Mouse (Mus musculus) limb, embryonic 11.5 days (tissue): ENCODE measurements around the gene Slc25a33. TPM values are rescaled to one million over a fixed set of nuclear protein-coding genes. Genes with fewer than 3 reads are reported as not detected.

Experiments used
- ATAC-seq: fragments of 200-750 bp; cut with Nextera tagmentation; 2 replicates; pipeline ENCODE4 v1.8.0; 2017; ENCODE audit warnings: low read depth; ENCODE audit not compliant: insufficient number of reproducible peaks, low FRiP score, low TSS enrichment
- DNase-seq: peaks from one replicate; pipeline ENCODE4 v3.0.0-alpha.2; 2015; ENCODE audit warnings: low spot score
- H3K27ac ChIP-seq: fragments of 300-500 bp; sonication (generic); replicated peaks from 2 replicates; pipeline ENCODE4 v1.5.1; 2014; ENCODE audit warnings: low read depth, mild to moderate bottlenecking, low read length
- H3K27me3 ChIP-seq: fragments of 300-500 bp; sonication (generic); 2 replicates; pipeline ENCODE4 v1.6.1; 2014; ENCODE audit warnings: mild to moderate bottlenecking, low read length, mixed read lengths; ENCODE audit not compliant: control insufficient read depth, insufficient read depth
- H3K36me3 ChIP-seq: fragments of 300-500 bp; sonication (generic); 2 replicates; pipeline ENCODE4 v1.6.1; 2014; ENCODE audit warnings: mild to moderate bottlenecking, low read length, moderate library complexity, mixed read lengths; ENCODE audit not compliant: control insufficient read depth, insufficient read depth
- H3K4me1 ChIP-seq: fragments of 300-500 bp; sonication (generic); 2 replicates; pipeline ENCODE4 v1.6.1; 2014; ENCODE audit warnings: low read length, mixed read lengths; ENCODE audit not compliant: control insufficient read depth, insufficient read depth
- H3K4me2 ChIP-seq: fragments of 300-500 bp; sonication (generic); 2 replicates; pipeline ENCODE4 v1.6.1; 2014; ENCODE audit warnings: low read depth, mild to moderate bottlenecking, moderate library complexity; ENCODE audit not compliant: severe bottlenecking
- H3K4me3 ChIP-seq: fragments of 300-500 bp; sonication (generic); 2 replicates; pipeline ENCODE4 v1.5.1; 2014; ENCODE audit warnings: low read depth, low read length
- H3K9ac ChIP-seq: fragments of 300-500 bp; sonication (generic); 2 replicates; pipeline ENCODE4 v1.6.1; 2014; ENCODE audit warnings: mild to moderate bottlenecking, low read length
- H3K9me3 ChIP-seq: fragments of 300-500 bp; sonication (generic); 2 replicates; pipeline ENCODE4 v1.6.1; 2016; ENCODE audit warnings: low read length; ENCODE audit not compliant: control insufficient read depth
- WGBS: fragments of 180-500 bp; shearing (Covaris S2); extraction: QIAGEN DNeasy Blood & Tissue Kit; methylation state at CpG from one replicate; pipeline ENCODE4 v1.1.7; 2014; 5-methylcytosine and 5-hydroxymethylcytosine counted together
- polyA plus RNA-seq: library from polyadenylated mRNA; unstranded; fragments of >200 nt; fragmentation: Nextera tagmentation; extraction: Ambion mirVana; gene quantifications from 2 replicates; pipeline ENCODE4 v1.2.1, GENCODE M21; 2014

The Slc25a33 gene
- 28.9 and 29.7 TPM in 2 replicates for polyA plus RNA-seq

GRCm38 (mm10) chr4:149774094-149774470 lies at the start of gene Slc25a33:
Slc25a33 (minus strand) TSS chr4:149774277.
- WGBS = 0% methylated on average over 51 of the region's 51 CpGs
- no peaks in the 10 kb centered on the region for H3K36me3 ChIP-seq
- H3K4me1 ChIP-seq = 0 out of 2 replicates have a peak, but pooled peaks cover 7% of the 10 kb centered on the region
- H3K9me3 ChIP-seq = no peaks in the 10 kb centered on the region
- H3K27ac ChIP-seq = no peak within 1 kb of the TSS; the same call in 1 of the 2 replicates
- ATAC-seq = peak; percentile 96
- peak; percentile 95 for DNase-seq
- H3K9ac ChIP-seq = peak within 1 kb of the TSS; percentile 83
- no peaks in the 10 kb centered on the region for H3K27me3 ChIP-seq
- peak within 1 kb of the TSS; percentile 98 for H3K4me2 ChIP-seq
- peak within 1 kb of the TSS; percentile 50 for H3K4me3 ChIP-seq

GRCm38 (mm10) chr4:149822586-149823196 lies 48.6 kb upstream of the Slc25a33 start:
- no peak overlapping the region for H3K4me3 ChIP-seq
- 77% methylated on average over 7 of the region's 7 CpGs for WGBS
- DNase-seq (no peak), ATAC-seq (no peak)
- no peak overlapping the region for H3K9ac ChIP-seq
- H3K27ac ChIP-seq = no peak overlapping the region
- no peaks in the 10 kb centered on the region for H3K36me3 ChIP-seq
- H3K4me2 ChIP-seq = no peak overlapping the region
- peaks cover 7% of the 10 kb centered on the region; the same call in 1 of the 2 replicates for H3K4me1 ChIP-seq
- H3K27me3 ChIP-seq = no peaks in the 10 kb centered on the region
- no peaks in the 10 kb centered on the region for H3K9me3 ChIP-seq

DNA sequence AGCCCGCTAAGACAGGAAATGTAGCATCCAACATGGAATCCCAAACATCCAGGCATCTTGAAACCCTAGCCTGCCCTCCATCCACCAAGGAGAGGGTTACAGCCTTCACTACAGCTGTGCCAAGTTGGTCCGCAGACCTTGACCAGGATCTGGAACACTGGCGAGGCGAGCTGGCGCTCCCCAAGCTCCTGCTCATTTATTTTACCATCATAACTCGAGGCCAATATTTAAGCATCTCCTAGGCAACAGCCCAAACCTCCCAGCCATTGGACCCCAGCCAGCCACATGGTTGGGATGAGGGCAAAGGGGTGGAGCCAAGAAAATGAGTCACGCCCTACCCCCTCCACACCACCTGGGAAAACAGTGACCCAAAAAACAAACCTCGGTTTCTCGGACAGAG lies 48.0 kb upstream of the Slc25a33 start:
- Histone ChIP-seq H3K9ac (no peak overlapping the region), H3K4me2 (no peak overlapping the region), H3K9me3 (no peaks in the 10 kb centered on the region), H3K27ac (no peak overlapping the region), H3K27me3 (no peaks in the 10 kb centered on the region), H3K36me3 (no peaks in the 10 kb centered on the region), H3K4me1 (peaks cover 7% of the 10 kb centered on the region; the same call in 1 of the 2 replicates), H3K4me3 (no peak overlapping the region)
- WGBS = 69% methylated on average over 9 of the region's 9 CpGs
- ATAC-seq (peak; percentile 44), DNase-seq (no peak)

- WGBS = 30% methylated on average over 6 of the region's 6 CpGs
- no peak for ATAC-seq
- H3K27ac ChIP-seq = no peak overlapping the region
- no peaks in the 10 kb centered on the region for H3K9me3 ChIP-seq
- H3K36me3 ChIP-seq = no peaks in the 10 kb centered on the region
- no peaks in the 10 kb centered on the region for H3K27me3 ChIP-seq
- H3K4me2 ChIP-seq = no peak overlapping the region
- H3K9ac ChIP-seq = no peak overlapping the region
- DNase-seq = no peak
- no peak overlapping the region for H3K4me3 ChIP-seq
- H3K4me1 ChIP-seq = peaks cover 7% of the 10 kb centered on the region; the same call in 1 of the 2 replicates
These were observed 46.5 kb upstream of the Slc25a33 start for GRCm38 (mm10) chr4:149820569-149820968.

DNA sequence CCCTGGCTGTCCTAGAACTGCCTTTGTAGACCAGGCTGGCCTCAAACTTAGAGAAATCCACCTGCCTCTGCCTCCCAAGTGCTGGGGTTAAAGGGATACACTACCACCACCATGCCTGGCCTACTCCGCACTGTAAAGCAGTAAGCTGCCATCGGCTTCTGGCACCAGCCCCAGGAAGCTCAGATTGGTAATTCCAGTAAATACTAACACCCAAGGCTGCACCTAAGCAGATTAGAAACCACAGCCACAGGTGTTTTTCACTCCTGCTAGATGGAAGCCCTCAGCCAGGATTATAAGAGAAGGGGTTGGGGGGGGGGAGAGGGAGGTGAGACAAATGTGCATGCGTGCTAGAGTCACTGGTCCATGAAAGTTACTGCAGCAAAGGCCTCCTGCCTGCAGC lies 45.1 kb upstream of the Slc25a33 start:
- 72% methylated on average over 3 of the region's 3 CpGs for WGBS
- Histone ChIP-seq H3K36me3 (no peaks in the 10 kb centered on the region), H3K9me3 (no peaks in the 10 kb centered on the region), H3K4me3 (no peak overlapping the region), H3K9ac (no peak overlapping the region), H3K4me2 (no peak overlapping the region), H3K27ac (no peak overlapping the region), H3K27me3 (no peaks in the 10 kb centered on the region), H3K4me1 (peaks cover 7% of the 10 kb centered on the region; the same call in 1 of the 2 replicates)
- no peak for ATAC-seq
- no peak for DNase-seq

GRCm38 (mm10) chr4:149816598-149816997 lies 42.5 kb upstream of the Slc25a33 start:
- no peak overlapping the region for H3K27ac ChIP-seq
- WGBS = 89% methylated on average over 9 of the region's 9 CpGs
- H3K4me2 ChIP-seq = no peak overlapping the region
- DNase-seq = no peak
- no peak for ATAC-seq
- no peaks in the 10 kb centered on the region for H3K36me3 ChIP-seq
- H3K9ac ChIP-seq = no peak overlapping the region
- no peak overlapping the region for H3K4me3 ChIP-seq
- H3K27me3 ChIP-seq = no peaks in the 10 kb centered on the region
- H3K9me3 ChIP-seq = no peaks in the 10 kb centered on the region
- peaks cover 13% of the 10 kb centered on the region for H3K4me1 ChIP-seq

DNA sequence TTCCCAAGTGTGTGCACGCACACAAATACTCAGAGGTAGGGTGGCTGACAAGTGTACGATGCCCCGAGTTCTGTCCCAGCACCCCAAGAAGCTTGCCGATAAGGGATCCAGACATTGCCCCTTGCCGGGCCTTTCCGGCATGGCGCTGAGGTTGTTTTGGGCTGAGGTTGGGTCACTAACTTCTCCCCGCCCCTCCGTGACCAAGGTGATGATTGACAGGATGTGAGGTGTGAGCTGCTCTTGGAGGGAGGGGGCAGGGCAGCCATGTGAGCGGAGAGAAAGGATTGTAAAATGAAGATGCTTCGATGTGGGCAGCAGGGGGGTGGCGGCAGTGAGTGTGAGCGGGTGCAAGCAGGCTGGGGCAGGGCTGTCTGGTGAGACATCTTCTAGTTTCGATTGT lies 41.5 kb upstream of the Slc25a33 start:
- ATAC-seq (no peak), DNase-seq (no peak)
- no peaks in the 10 kb centered on the region for H3K9me3 ChIP-seq
- no peaks in the 10 kb centered on the region for H3K27me3 ChIP-seq
- no peaks in the 10 kb centered on the region for H3K36me3 ChIP-seq
- no peak overlapping the region for H3K27ac ChIP-seq
- no peak overlapping the region for H3K9ac ChIP-seq
- peaks cover 7% of the 10 kb centered on the region for H3K4me1 ChIP-seq
- WGBS = 87% methylated on average over 14 of the region's 14 CpGs
- H3K4me2 ChIP-seq = no peak overlapping the region
- no peak overlapping the region for H3K4me3 ChIP-seq

DNA sequence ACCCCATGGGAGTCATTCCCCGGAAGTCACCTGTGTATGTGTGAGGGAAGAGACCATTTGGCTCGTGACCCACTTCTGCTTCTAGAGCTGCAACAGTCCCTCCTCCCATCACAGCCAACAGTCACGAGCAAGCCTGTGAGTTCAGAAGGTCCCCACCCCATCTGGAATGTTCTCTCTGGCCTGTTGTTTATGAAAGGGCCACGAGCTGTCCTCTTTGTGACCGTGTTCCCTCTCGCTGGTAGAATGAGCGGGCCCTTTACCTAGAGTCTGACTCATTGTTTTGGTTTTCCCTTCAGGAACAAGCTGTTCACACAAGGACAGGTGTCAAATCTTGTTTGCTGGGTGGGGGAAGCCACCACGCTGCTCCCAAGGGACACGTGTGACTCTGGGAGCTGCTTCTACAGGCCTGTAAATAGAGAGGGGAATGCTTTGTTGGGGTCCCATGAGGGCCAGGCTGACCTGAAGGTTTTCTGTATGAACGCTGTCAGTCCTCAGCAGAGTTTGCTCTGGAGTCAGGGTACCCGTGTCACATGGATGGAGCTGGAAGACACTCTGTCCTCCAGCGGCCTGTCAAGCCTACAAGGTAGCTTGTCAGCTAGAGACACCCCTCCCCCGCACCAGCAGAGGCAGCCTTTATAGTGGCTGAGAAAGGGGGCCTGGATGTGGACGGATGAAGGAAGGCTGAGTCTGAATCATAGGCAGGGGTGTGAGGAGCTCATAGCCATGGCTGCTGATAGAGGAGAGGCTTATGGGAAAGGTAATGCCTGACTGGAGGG lies 39.5 kb upstream of the Slc25a33 start:
- H3K4me2 ChIP-seq = no peak overlapping the region
- WGBS = 64% methylated on average over 14 of the region's 14 CpGs

More for the DNA sequence above, 39.5 kb upstream of the Slc25a33 start:
- ATAC-seq (no peak), DNase-seq (no peak)
- Histone ChIP-seq H3K27me3 (0 out of 2 replicates have a peak, but pooled peaks cover 2% of the 10 kb centered on the region), H3K9me3 (no peaks in the 10 kb centered on the region), H3K4me1 (peaks cover 11% of the 10 kb centered on the region), H3K4me3 (no peak overlapping the region), H3K27ac (no peak overlapping the region), H3K9ac (0 out of 2 replicates have a peak overlapping the region, but pooled peaks have one; percentile 4), H3K36me3 (no peaks in the 10 kb centered on the region)
